Mouse (Mus musculus): ENCODE measurements at regions not wholly inside any gene's neighbourhood (a gene's known extent, or its start where the extent isn't known, plus 50 kb on each side); places are given as distances from the start of the nearest gene placed in this dataset.
A peak's percentile ranks its signal among the peaks of the same experiment; 100 is the strongest.

- Histone ChIP-seq H3K9ac (ENCODE audit: low read depth, low read length) (no peak overlapping the region), H3K79me2 (replicated peaks; ENCODE audit: control insufficient read depth, insufficient read depth, low read length) (no peaks in the 10 kb centered on the region), H3K36me3 (ENCODE audit: control insufficient read depth, insufficient read depth, low read length) (no peaks in the 10 kb centered on the region), H3K27ac (no peak overlapping the region), H3K4me3 (no peak overlapping the region), H3K27me3 (ENCODE audit: control insufficient read depth, insufficient read depth, low read length) (no peaks in the 10 kb centered on the region), H3K4me1 (ENCODE audit: control insufficient read depth, insufficient read depth, low read length) (peaks cover 2% of the 10 kb centered on the region; the same call in 1 of the 2 replicates)
- TF ChIP-seq POLR2A (IDR thresholded peaks at IDR 0.05; ENCODE audit: insufficient read depth, low read depth, low read length) (no peak), CTCF (IDR thresholded peaks at IDR 0.05) (no peak), EP300 (IDR thresholded peaks at IDR 0.05; ENCODE audit: insufficient read depth, low read depth, low read length) (no peak)
- no peak for DNase-seq
- intact Hi-C loops (cut with DNase I): no loop called here
- 94% methylated on average over 7 of the region's 7 CpGs for WGBS
These were observed 1248.8 kb upstream of the A1bg start for GRCm38 (mm10) chr15:62171632-62172031.

GRCm38 (mm10) chr15:62171167-62171566, 1248.4 kb upstream of the A1bg start:
- intact Hi-C loops (cut with DNase I): no loop called here
- H3K36me3 ChIP-seq (ENCODE audit: control insufficient read depth, insufficient read depth, low read length): no peaks in the 10 kb centered on the region
- 58% methylated on average over 2 of the region's 2 CpGs for WGBS
- H3K4me1 ChIP-seq (ENCODE audit: control insufficient read depth, insufficient read depth, low read length): peaks cover 2% of the 10 kb centered on the region; the same call in 1 of the 2 replicates
- H3K9ac ChIP-seq (ENCODE audit: low read depth, low read length): no peak overlapping the region
- no peak for TF ChIP-seq CTCF (IDR thresholded peaks at IDR 0.05)
- TF ChIP-seq EP300 (IDR thresholded peaks at IDR 0.05; ENCODE audit: insufficient read depth, low read depth, low read length): no peak
- TF ChIP-seq POLR2A (IDR thresholded peaks at IDR 0.05; ENCODE audit: insufficient read depth, low read depth, low read length): no peak
- H3K27me3 ChIP-seq (ENCODE audit: control insufficient read depth, insufficient read depth, low read length): no peaks in the 10 kb centered on the region
- no peaks in the 10 kb centered on the region for H3K79me2 ChIP-seq (replicated peaks; ENCODE audit: control insufficient read depth, insufficient read depth, low read length)
- no peak for DNase-seq
- no peak overlapping the region for H3K4me3 ChIP-seq
- H3K27ac ChIP-seq: no peak overlapping the region

GRCm38 (mm10) chr15:62170337-62170736, 1247.5 kb upstream of the A1bg start:
- no peaks in the 10 kb centered on the region for H3K27me3 ChIP-seq (ENCODE audit: control insufficient read depth, insufficient read depth, low read length)
- H3K36me3 ChIP-seq (ENCODE audit: control insufficient read depth, insufficient read depth, low read length): no peaks in the 10 kb centered on the region
- WGBS: 93% methylated on average over 4 of the region's 4 CpGs
- no peak overlapping the region for H3K27ac ChIP-seq
- no peak for DNase-seq
- TF ChIP-seq EP300 (IDR thresholded peaks at IDR 0.05; ENCODE audit: insufficient read depth, low read depth, low read length): no peak
- TF ChIP-seq CTCF (IDR thresholded peaks at IDR 0.05): no peak
- no peak for TF ChIP-seq POLR2A (IDR thresholded peaks at IDR 0.05; ENCODE audit: insufficient read depth, low read depth, low read length)
- H3K9ac ChIP-seq (ENCODE audit: low read depth, low read length): no peak overlapping the region
- H3K79me2 ChIP-seq (replicated peaks; ENCODE audit: control insufficient read depth, insufficient read depth, low read length): no peaks in the 10 kb centered on the region
- intact Hi-C loops (cut with DNase I): no loop called here
- H3K4me3 ChIP-seq: no peak overlapping the region
- peaks cover 2% of the 10 kb centered on the region; the same call in 1 of the 2 replicates for H3K4me1 ChIP-seq (ENCODE audit: control insufficient read depth, insufficient read depth, low read length)

GRCm38 (mm10) chr15:62169591-62170019, 1246.8 kb upstream of the A1bg start:
- TF ChIP-seq CTCF (IDR thresholded peaks at IDR 0.05) (no peak), POLR2A (IDR thresholded peaks at IDR 0.05; ENCODE audit: insufficient read depth, low read depth, low read length) (no peak), EP300 (IDR thresholded peaks at IDR 0.05; ENCODE audit: insufficient read depth, low read depth, low read length) (no peak)
- intact Hi-C loops (cut with DNase I): no loop called here
- DNase-seq: peak in 1 of 2 experiments; percentile 41
- H3K27me3 ChIP-seq (ENCODE audit: control insufficient read depth, insufficient read depth, low read length): no peaks in the 10 kb centered on the region
- WGBS: 89% methylated on average over 3 of the region's 3 CpGs
- peaks cover 2% of the 10 kb centered on the region; the same call in 1 of the 2 replicates for H3K4me1 ChIP-seq (ENCODE audit: control insufficient read depth, insufficient read depth, low read length)
- no peaks in the 10 kb centered on the region for H3K36me3 ChIP-seq (ENCODE audit: control insufficient read depth, insufficient read depth, low read length)
- no peaks in the 10 kb centered on the region for H3K79me2 ChIP-seq (replicated peaks; ENCODE audit: control insufficient read depth, insufficient read depth, low read length)
- no peak overlapping the region for H3K9ac ChIP-seq (ENCODE audit: low read depth, low read length)
- no peak overlapping the region for H3K27ac ChIP-seq
- no peak overlapping the region for H3K4me3 ChIP-seq

- no peaks in the 10 kb centered on the region for H3K79me2 ChIP-seq (replicated peaks; ENCODE audit: control insufficient read depth, insufficient read depth, low read length)
- intact Hi-C loops (cut with DNase I): no loop called here
- no peaks in the 10 kb centered on the region for H3K36me3 ChIP-seq (ENCODE audit: control insufficient read depth, insufficient read depth, low read length)
- TF ChIP-seq CTCF (IDR thresholded peaks at IDR 0.05) (no peak), POLR2A (IDR thresholded peaks at IDR 0.05; ENCODE audit: insufficient read depth, low read depth, low read length) (no peak), EP300 (IDR thresholded peaks at IDR 0.05; ENCODE audit: insufficient read depth, low read depth, low read length) (no peak)
- H3K27ac ChIP-seq: no peak overlapping the region
- H3K4me3 ChIP-seq: no peak overlapping the region
- H3K4me1 ChIP-seq (ENCODE audit: control insufficient read depth, insufficient read depth, low read length): peaks cover 2% of the 10 kb centered on the region; the same call in 1 of the 2 replicates
- no peaks in the 10 kb centered on the region for H3K27me3 ChIP-seq (ENCODE audit: control insufficient read depth, insufficient read depth, low read length)
- WGBS: 87% methylated on average over 8 of the region's 8 CpGs
- no peak for DNase-seq
- H3K9ac ChIP-seq (ENCODE audit: low read depth, low read length): no peak overlapping the region
These were observed 1246.3 kb upstream of the A1bg start for GRCm38 (mm10) chr15:62168958-62169590.

GRCm38 (mm10) chr15:62168522-62168921, 1245.7 kb upstream of the A1bg start:
- intact Hi-C loops (cut with DNase I): no loop called here
- no peak overlapping the region for H3K4me3 ChIP-seq
- no peak overlapping the region for H3K27ac ChIP-seq
- H3K36me3 ChIP-seq (ENCODE audit: control insufficient read depth, insufficient read depth, low read length): no peaks in the 10 kb centered on the region
- no peaks in the 10 kb centered on the region for H3K4me1 ChIP-seq (ENCODE audit: control insufficient read depth, insufficient read depth, low read length)
- no peaks in the 10 kb centered on the region for H3K27me3 ChIP-seq (ENCODE audit: control insufficient read depth, insufficient read depth, low read length)
- H3K9ac ChIP-seq (ENCODE audit: low read depth, low read length): no peak overlapping the region
- no peak for TF ChIP-seq EP300 (IDR thresholded peaks at IDR 0.05; ENCODE audit: insufficient read depth, low read depth, low read length)
- TF ChIP-seq POLR2A (IDR thresholded peaks at IDR 0.05; ENCODE audit: insufficient read depth, low read depth, low read length): no peak
- no peak for TF ChIP-seq CTCF (IDR thresholded peaks at IDR 0.05)
- DNase-seq: no peak
- WGBS: 98% methylated on average over 2 of the region's 2 CpGs
- H3K79me2 ChIP-seq (replicated peaks; ENCODE audit: control insufficient read depth, insufficient read depth, low read length): no peaks in the 10 kb centered on the region

Data from heart, adult 2 months (tissue).